Mouse (Mus musculus) embryonic facial prominence, embryonic 11.5 days (tissue): ENCODE measurements around the gene Sike1. TPM values are rescaled to one million over a fixed set of nuclear protein-coding genes. Genes with fewer than 3 reads are reported as not detected.
A peak's percentile ranks its signal among the peaks of the same experiment; 100 is the strongest.

Source experiments
- ATAC-seq: fragments of 200-750 bp; cut with Nextera tagmentation; replicated peaks from 2 replicates; pipeline ENCODE4 v1.8.0; 2017; ENCODE audit warnings: low read depth; ENCODE audit not compliant: insufficient number of reproducible peaks, low FRiP score, low TSS enrichment
- DNase-seq: peaks from one replicate; pipeline ENCODE4 v3.0.0-alpha.2; 2015; ENCODE audit warnings: low spot score
- H3K27ac ChIP-seq: fragments of 300-500 bp; sonication (generic); replicated peaks from 2 replicates; pipeline ENCODE4 v1.5.1; 2014; ENCODE audit warnings: mild to moderate bottlenecking, low read depth, low read length, control low read depth
- H3K27me3 ChIP-seq: fragments of 300-500 bp; sonication (generic); 2 replicates; pipeline ENCODE4 v1.6.1; 2014; ENCODE audit warnings: mild to moderate bottlenecking, low read length, moderate library complexity, mixed read lengths; ENCODE audit not compliant: control insufficient read depth, insufficient read depth
- H3K36me3 ChIP-seq: fragments of 300-500 bp; sonication (generic); replicated peaks from 2 replicates; pipeline ENCODE4 v1.6.1; 2014; ENCODE audit warnings: low read depth, mild to moderate bottlenecking, low read length, moderate library complexity, mixed read lengths; ENCODE audit not compliant: control insufficient read depth, insufficient read depth
- H3K4me1 ChIP-seq: fragments of 300-500 bp; sonication (generic); 2 replicates; pipeline ENCODE4 v1.6.1; 2014; ENCODE audit warnings: low read length, mixed read lengths; ENCODE audit not compliant: control insufficient read depth, insufficient read depth
- H3K4me2 ChIP-seq: fragments of 300-500 bp; sonication (generic); 2 replicates; pipeline ENCODE4 v1.6.1; 2014; ENCODE audit warnings: low read depth, mild to moderate bottlenecking, control low read depth, low read length, moderate library complexity
- H3K4me3 ChIP-seq: fragments of 300-500 bp; sonication (generic); 2 replicates; pipeline ENCODE4 v1.5.1; 2014; ENCODE audit warnings: low read depth, low read length, control low read depth
- H3K9ac ChIP-seq: fragments of 300-500 bp; sonication (generic); replicated peaks from 2 replicates; pipeline ENCODE4 v1.6.1; 2014; ENCODE audit warnings: mild to moderate bottlenecking, control low read depth, low read length
- H3K9me3 ChIP-seq: fragments of 300-500 bp; sonication (generic); replicated peaks from 2 replicates; pipeline ENCODE4 v1.6.1; 2016; ENCODE audit warnings: mild to moderate bottlenecking, low read length, inconsistent platforms, mixed read lengths; ENCODE audit not compliant: control insufficient read depth
- WGBS: fragments of 180-500 bp; shearing (Covaris S2); extraction: QIAGEN DNeasy Blood & Tissue Kit; methylation state at CpG from one replicate; pipeline ENCODE4 v1.1.7; 2014; 5-methylcytosine and 5-hydroxymethylcytosine counted together
- polyA plus RNA-seq: library from polyadenylated mRNA; unstranded; fragments of >200 nt; fragmentation: Nextera tagmentation; extraction: Ambion mirVana; gene quantifications from 2 replicates; pipeline ENCODE4 v1.2.1, GENCODE M21; 2014

Sike1 gene
- polyA plus RNA-seq, 1 experiment from 2014 or later: 71.2 TPM

- Histone ChIP-seq H3K4me1 (no peaks in the 10 kb centered on the region), H3K4me3 (no peak overlapping the region), H3K9me3 (no peaks in the 10 kb centered on the region), H3K36me3 (no peaks in the 10 kb centered on the region), H3K9ac (no peak overlapping the region), H3K27me3 (no peaks in the 10 kb centered on the region), H3K4me2 (no peak overlapping the region), H3K27ac (no peak overlapping the region)
- 87% methylated on average over 3 of the region's 3 CpGs for whole genome bisulfite sequencing
- ATAC-seq (no peak), DNase-seq (no peak)
Observed at GRCm38 (mm10) chr3:102970508-102970907, 25.0 kb upstream of the Sike1 start.

- Histone ChIP-seq H3K4me1 (no peaks in the 10 kb centered on the region), H3K27ac (no peak overlapping the region), H3K27me3 (no peaks in the 10 kb centered on the region), H3K36me3 (no peaks in the 10 kb centered on the region), H3K4me2 (no peak overlapping the region), H3K9me3 (no peaks in the 10 kb centered on the region), H3K4me3 (no peak overlapping the region), H3K9ac (no peak overlapping the region)
- DNase-seq: no peak
- ATAC-seq: no peak
- WGBS: 86% methylated on average over 4 of the region's 4 CpGs
Observed at GRCm38 (mm10) chr3:102976906-102977305, 18.6 kb upstream of the Sike1 start.

GRCm38 (mm10) chr3:102979550-102980348, 15.8 kb upstream of the Sike1 start:
- 37% methylated on average over 10 of the region's 10 CpGs for WGBS
- H3K9ac ChIP-seq: no peak overlapping the region
- H3K4me1 ChIP-seq: no peaks in the 10 kb centered on the region
- H3K4me3 ChIP-seq: no peak overlapping the region
- ATAC-seq: peak; percentile 87
- no peaks in the 10 kb centered on the region for H3K36me3 ChIP-seq
- no peaks in the 10 kb centered on the region for H3K9me3 ChIP-seq
- H3K27me3 ChIP-seq: no peaks in the 10 kb centered on the region
- H3K4me2 ChIP-seq: no peak overlapping the region
- no peak overlapping the region for H3K27ac ChIP-seq
- peak; percentile 50 for DNase-seq

DNA sequence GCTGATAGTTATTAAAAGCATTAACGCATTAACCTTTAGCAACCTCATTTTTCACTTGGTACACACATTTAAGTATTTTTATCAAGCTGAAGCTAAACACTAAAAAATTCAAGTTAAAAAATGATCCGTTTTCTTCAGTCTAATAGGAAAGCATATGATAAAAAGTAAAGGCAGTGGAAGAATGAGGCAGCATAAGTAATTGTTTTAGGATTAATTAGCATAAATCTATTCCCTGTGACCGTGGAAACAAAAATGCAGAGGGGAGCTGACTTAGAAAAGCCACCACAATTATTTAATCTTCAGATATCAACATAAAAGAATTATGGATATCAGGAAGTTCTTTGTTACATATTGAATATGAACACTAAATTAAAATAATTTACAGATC, 15.2 kb upstream of the Sike1 start:
- Histone ChIP-seq H3K36me3 (no peaks in the 10 kb centered on the region), H3K4me1 (no peaks in the 10 kb centered on the region), H3K27me3 (no peaks in the 10 kb centered on the region), H3K9ac (no peak overlapping the region), H3K4me3 (no peak overlapping the region), H3K4me2 (no peak overlapping the region), H3K9me3 (no peaks in the 10 kb centered on the region), H3K27ac (no peak overlapping the region)
- no peak for DNase-seq
- 62% methylated on average over 3 of the region's 3 CpGs for WGBS
- no peak for ATAC-seq

GRCm38 (mm10) chr3:102991041-102991440, 4.5 kb upstream of the Sike1 start:
- H3K9me3 ChIP-seq: no peaks in the 10 kb centered on the region
- H3K27ac ChIP-seq: no peak overlapping the region
- no peaks in the 10 kb centered on the region for H3K36me3 ChIP-seq
- 74% methylated on average over 8 of the region's 8 CpGs for WGBS
- H3K4me2 ChIP-seq: no peak overlapping the region
- no peak overlapping the region for H3K9ac ChIP-seq
- DNase-seq: no peak
- no peak for ATAC-seq
- H3K27me3 ChIP-seq: no peaks in the 10 kb centered on the region
- H3K4me1 ChIP-seq: no peaks in the 10 kb centered on the region
- H3K4me3 ChIP-seq: no peak overlapping the region

DNA sequence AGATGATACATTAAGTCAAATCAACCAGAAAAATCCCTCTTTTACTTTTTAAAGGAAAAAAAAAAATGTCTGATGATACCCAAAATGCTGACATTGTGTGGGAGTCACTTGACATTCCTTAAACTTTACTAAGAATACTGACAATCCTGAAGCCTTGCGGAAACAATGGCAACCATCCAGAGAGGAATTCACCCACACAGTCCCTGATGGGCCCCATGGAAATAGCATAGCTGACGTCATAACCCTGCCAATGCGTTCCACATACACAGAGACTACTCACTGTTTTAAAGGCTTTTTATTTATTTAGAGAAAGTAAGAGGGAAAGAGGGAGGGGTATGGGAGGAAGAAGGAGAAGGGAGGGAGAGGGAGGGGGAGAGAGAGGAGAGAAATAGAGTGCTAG, 2.6 kb upstream of the Sike1 start:
- 64% methylated on average over 3 of the region's 3 CpGs for WGBS
- Histone ChIP-seq H3K27me3 (no peaks in the 10 kb centered on the region), H3K27ac (no peak overlapping the region), H3K9me3 (no peaks in the 10 kb centered on the region), H3K4me3 (no peak overlapping the region), H3K36me3 (no peaks in the 10 kb centered on the region), H3K4me2 (no peak overlapping the region), H3K4me1 (no peaks in the 10 kb centered on the region), H3K9ac (no peak overlapping the region)
- ATAC-seq (no peak), DNase-seq (no peak)

DNA sequence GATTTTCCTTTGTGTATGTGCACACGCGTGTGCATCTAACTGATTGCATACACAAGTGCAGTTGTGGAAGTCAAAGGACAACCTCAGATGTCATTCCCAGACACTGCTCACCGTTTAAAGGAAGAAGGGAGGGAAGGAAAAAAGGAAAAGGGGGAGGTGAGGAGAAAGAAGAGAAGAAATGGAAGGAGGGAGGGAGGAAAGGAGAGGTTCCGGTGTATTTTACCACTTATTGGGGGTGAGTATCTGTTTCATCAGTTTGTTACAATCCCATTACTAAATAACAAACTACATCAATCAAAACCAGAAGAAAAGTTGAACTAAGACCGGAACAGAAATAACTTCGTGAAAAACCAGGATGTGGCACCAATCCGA, 289 bp upstream of the Sike1 start:
- Histone ChIP-seq H3K4me1 (no peaks in the 10 kb centered on the region), H3K4me2 (peak overlapping the region; percentile 73), H3K27me3 (no peaks in the 10 kb centered on the region), H3K36me3 (peaks cover 8% of the 10 kb centered on the region), H3K27ac (no peak overlapping the region), H3K9ac (peak overlapping the region; percentile 86; the same call in 1 of the 2 replicates), H3K9me3 (no peaks in the 10 kb centered on the region; the same call in 1 of the 2 replicates), H3K4me3 (peak overlapping the region; percentile 81)
- ATAC-seq (no peak), DNase-seq (no peak)
- WGBS: 52% methylated on average over 7 of the region's 7 CpGs

GRCm38 (mm10) chr3:102997036-102997435, 1.5 kb downstream of the Sike1 start:
- peaks cover 12% of the 10 kb centered on the region for H3K36me3 ChIP-seq
- no peaks in the 10 kb centered on the region; the same call in 1 of the 2 replicates for H3K9me3 ChIP-seq
- no peak overlapping the region for H3K4me2 ChIP-seq
- H3K27ac ChIP-seq: no peak overlapping the region
- no peaks in the 10 kb centered on the region for H3K4me1 ChIP-seq
- H3K9ac ChIP-seq: no peak overlapping the region
- no peaks in the 10 kb centered on the region for H3K27me3 ChIP-seq
- DNase-seq: no peak
- ATAC-seq: no peak
- no peak overlapping the region for H3K4me3 ChIP-seq
- WGBS: 82% methylated on average over 10 of the region's 10 CpGs
